Mouse (Mus musculus) heart, postnatal 4 days (tissue): ENCODE results near the gene Zfp683. TPM values are rescaled to one million over a fixed set of nuclear protein-coding genes. Genes with fewer than 3 reads are reported as not detected.

Experiments
- DNase-seq: peaks from one replicate; pipeline ENCODE4 v3.0.0; 2021
- total RNA-seq, 2 experiments: library from RNA; stranded (reverse); gene quantifications; 2 replicates each; pipeline ENCODE4 v1.2.3; 2021

Gene Zfp683
- total RNA-seq, result not detected

- DNase-seq, result no peak
These were observed at the start of gene Zfp683 for GRCm38 (mm10) chr4:134053538-134053937. Gene Zfp683 (plus strand): TSS chr4:134053838.

GRCm38 (mm10) chr4:134005581-134006358, 47.9 kb upstream of the Zfp683 start:
- DNase-seq, result no peak

GRCm38 (mm10) chr4:134006845-134007244, 46.8 kb upstream of the Zfp683 start:
- no peak for DNase-seq

- no peak for DNase-seq
These were observed 43.9 kb upstream of the Zfp683 start for GRCm38 (mm10) chr4:134009709-134010108.

GRCm38 (mm10) chr4:134011450-134012414, 41.9 kb upstream of the Zfp683 start:
- DNase-seq, result no peak

- peak; percentile 42 for DNase-seq
These were observed 40.6 kb upstream of the Zfp683 start for GRCm38 (mm10) chr4:134012858-134013528.

- no peak for DNase-seq
These were observed 37.4 kb upstream of the Zfp683 start for GRCm38 (mm10) chr4:134016208-134016607.

GRCm38 (mm10) chr4:134016767-134017166, 36.9 kb upstream of the Zfp683 start:
- no peak for DNase-seq

DNA sequence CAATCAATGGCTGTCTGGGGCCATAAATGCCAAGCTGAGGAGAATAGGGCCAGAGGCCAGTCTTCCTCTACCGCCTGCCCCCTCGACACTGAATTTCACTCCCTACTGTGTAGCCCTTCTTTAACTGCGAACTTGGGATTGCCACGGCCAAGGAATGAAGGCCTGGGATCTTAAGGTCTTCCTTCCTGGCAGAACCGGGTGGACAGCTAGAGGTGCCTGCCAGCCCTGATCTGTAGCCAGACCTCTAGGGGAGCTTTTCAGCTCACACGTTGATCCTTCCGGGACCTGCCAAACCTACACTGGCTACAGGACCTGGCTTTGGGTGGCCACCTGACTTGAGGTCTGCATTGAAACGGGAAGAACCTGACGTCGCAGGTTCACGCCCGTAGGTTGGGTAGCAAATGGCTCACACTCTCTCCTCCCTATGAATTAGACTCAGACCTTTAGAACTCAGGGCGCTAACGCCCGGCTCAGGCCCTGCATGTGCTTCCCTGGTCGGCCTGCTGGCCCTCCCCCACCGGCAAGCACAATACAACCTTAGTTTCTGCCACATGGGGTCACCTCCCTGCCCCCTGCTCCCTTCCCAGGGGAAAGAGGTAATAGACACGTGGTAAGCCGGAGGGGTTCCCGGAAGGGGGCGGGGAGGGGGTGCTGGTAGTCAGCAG, 36.3 kb upstream of the Zfp683 start:
- DNase-seq, result no peak

GRCm38 (mm10) chr4:134018038-134018778, 35.4 kb upstream of the Zfp683 start:
- no peak for DNase-seq

DNA sequence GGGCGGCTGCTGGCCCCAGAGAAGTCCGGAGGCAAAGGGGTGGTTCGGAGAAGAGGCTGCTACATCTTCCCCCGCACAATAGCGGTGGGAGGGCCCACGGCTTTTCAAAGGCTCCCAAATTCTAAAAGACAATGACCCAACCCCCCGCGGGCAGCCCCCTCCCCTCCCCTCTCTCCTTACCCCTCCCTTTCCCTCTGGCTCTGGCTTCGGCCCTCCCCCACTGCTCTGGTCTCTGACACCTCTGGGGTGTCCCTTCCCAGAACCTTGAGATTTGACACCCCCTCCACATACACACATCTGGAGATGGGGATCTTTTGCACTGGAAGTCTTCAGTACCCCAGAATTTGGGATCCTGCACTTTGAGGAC, 34.9 kb upstream of the Zfp683 start, which contains the start of gene Lin28a:
Lin28a (minus strand) TSS at position 63 of the 367 bp plus-strand sequence.
- DNase-seq, result no peak

DNA sequence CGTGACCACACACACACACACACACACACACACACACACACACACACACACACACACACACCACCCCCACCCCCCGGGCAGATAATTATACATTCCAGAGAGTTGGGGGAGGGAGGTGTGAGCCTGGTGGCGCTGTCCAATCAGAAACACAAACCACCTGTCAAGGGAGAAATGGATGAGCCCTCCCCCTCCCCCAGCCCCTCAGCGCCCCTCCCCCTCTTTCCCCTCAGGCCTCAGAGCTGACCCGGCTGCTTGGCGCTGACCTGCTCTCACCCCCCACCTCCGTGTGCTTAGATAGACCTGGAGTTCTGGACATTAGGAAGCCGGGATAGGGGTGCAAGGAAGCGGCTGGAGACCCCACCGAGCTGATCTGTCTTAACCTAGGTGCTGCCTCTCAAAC, 34.4 kb upstream of the Zfp683 start:
- DNase-seq, result no peak

DNA sequence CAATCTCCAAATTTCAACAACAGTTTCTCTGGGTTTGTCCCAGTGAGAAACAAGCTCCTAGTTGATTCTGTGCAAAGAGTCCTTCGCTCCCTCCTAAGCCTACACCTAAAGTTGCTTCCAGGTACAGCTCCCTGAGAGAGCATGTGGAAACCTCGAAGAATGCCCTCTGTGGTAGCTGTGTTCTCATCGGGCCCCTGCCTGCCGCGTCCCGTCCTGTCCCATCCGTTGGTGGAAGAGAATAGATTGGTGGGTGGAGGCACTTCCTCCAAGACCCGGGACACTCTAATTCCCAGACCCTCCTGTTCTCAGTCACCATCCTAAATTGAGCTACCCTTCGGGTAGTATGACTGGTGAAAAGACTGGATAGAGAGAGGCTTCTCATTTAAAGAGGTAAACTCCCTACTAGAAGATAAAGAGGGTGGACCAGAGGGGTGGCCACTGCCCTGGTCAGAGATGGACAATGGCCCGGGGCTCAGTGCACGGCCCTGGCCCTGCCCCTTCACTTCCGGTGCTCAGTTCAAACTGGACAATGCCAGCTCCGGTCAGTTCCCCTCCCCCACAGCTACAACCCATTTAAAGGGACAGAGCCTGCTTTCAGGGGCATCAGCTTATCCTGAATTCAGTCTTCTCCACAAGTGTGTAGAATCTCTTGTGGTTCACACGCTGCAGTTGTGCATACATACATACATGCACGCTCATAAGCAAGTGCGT, 33.8 kb upstream of the Zfp683 start:
- no peak for DNase-seq

DNA sequence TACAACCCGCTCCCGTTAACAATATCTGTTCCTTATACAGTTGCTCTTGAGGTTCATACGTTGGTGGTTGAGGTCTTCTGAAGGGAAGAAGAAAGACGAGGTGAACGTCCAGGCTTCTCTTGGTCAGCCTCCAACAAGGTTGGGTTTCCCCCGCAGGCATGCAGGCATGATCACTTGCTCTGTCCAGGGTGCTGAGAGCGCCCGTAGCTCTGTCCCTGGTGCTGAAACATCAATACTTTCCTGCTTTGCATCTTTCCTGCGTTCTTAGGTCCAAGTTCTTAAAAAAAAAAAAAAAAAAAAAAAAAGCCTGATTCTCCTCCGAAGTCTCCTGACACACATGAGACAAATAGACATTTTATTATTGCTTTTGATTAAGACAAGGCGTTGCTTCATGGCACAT, 33.0 kb upstream of the Zfp683 start:
- DNase-seq, result peak; percentile 86

GRCm38 (mm10) chr4:134025802-134026201, 27.8 kb upstream of the Zfp683 start:
- DNase-seq, result no peak

DNA sequence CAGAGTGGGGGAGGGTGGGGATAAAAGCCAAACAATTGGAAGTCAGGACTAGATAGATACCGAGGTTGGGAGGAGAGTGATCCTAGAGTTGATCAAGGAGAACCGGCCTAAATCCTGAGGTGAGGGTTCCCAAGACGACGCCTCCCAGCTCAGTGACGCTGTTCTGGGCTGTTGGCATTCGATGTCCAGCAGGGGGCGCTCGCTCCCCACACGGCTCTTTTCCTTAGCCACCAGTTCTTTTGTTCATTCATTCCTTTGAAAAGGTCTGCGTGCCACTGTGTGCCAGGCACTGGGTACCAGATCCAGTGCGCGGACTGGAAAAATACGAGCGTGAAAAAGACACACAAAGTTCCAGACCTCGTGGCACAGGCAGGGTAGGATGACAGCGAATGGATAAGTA, 17.7 kb upstream of the Zfp683 start:
- peak; percentile 82 for DNase-seq

- DNase-seq, result peak; percentile 49
These were observed 12.1 kb upstream of the Zfp683 start for GRCm38 (mm10) chr4:134041317-134042123.

- no peak for DNase-seq
These were observed 10.6 kb upstream of the Zfp683 start for GRCm38 (mm10) chr4:134043041-134043440.

GRCm38 (mm10) chr4:134047648-134048047, 6.0 kb upstream of the Zfp683 start:
- DNase-seq, result no peak

DNA sequence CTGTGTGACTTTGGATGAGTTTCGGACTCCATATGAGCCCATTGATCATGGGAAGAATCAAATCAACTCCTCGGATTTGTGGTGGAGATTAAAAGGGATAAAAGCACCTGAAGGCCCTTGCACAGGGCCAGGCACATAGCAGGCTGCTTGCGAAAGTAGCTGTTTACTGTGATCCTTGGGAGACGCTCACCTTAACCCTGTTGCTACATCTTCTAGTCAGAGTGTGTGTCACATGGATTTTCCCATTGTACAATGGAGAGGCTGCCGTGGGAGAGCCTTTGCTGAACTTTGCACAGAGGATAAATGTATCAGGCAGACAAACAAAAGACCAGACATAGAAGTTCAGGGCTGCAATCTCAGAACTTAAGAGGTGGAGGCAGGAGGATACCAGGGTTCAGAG, 1.7 kb upstream of the Zfp683 start:
- DNase-seq, result no peak
